ENCODE assay signal across 9 mouse cellular contexts in the genomic region with DNA sequence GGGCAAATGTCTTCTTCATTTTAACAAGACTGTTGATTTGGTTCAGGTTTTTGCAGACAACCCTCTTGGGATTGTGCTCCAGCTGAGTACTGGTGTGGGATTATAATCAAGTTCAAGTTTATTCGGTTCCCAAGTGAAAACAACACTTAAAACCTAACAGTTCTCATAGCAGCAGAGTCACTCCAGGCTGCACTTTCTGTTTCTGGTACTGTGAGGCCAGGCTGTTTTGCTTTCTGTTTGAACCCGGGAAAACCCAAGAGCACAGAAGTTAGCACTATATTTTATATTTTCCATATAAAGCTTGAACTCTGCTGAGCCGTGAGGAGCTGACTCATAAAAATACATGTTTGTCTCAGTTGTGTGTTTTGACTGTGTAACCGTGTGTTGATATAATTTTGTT. TPM values are rescaled to one million over a fixed set of nuclear protein-coding genes. Genes with fewer than 3 reads are reported as not detected.
DNase-seq lines count a peak whose midpoint lies in the region; ATAC-seq lines count a peak whose summit lies in the region.
"Had no signal": no experiment of that assay in that cellular context is flagged by ENCODE, and none has a peak within 500 bp of the region (broad histone marks: within the 10 kb centered on the region; RNA-seq: fewer than 3 reads in every experiment).

No protein-coding gene starts in this region.

- no peaks in the 10 kb centered on the region for H3K27me3 ChIP-seq in heart, embryonic 11.5 days (ENCODE audit: control insufficient read depth, insufficient read depth, low read length)
- H3K27me3 ChIP-seq in midbrain, embryonic 11.5 days (ENCODE audit: control insufficient read depth, insufficient read depth, low read length) = peaks cover 8% of the 10 kb centered on the region; the same call in 1 of the 2 replicates
- H3K27me3 ChIP-seq in midbrain, embryonic 14.5 days (ENCODE audit: control insufficient read depth, insufficient read depth, low read length) = no peaks in the 10 kb centered on the region
- H3K27me3 ChIP-seq in splenic B cell, adult 2 months (ENCODE audit: control insufficient read depth, insufficient read depth, low read length, poor library complexity, severe bottlenecking) = no peaks in the 10 kb centered on the region
- H3K27me3 ChIP-seq in forebrain, embryonic 12.5 days = peaks cover 13% of the 10 kb centered on the region; the same call in 1 of the 2 replicates

- no peaks in the 10 kb centered on the region; the same call in 1 of the 2 replicates for H3K36me3 ChIP-seq in heart, embryonic 11.5 days (ENCODE audit: control insufficient read depth, insufficient read depth, low read length)
- no peaks in the 10 kb centered on the region for H3K36me3 ChIP-seq in midbrain, embryonic 11.5 days (ENCODE audit: control insufficient read depth, insufficient read depth, low read length)
- H3K36me3 ChIP-seq in midbrain, embryonic 14.5 days (ENCODE audit: control insufficient read depth, insufficient read depth, low read length) = no peaks in the 10 kb centered on the region
- no peaks in the 10 kb centered on the region for H3K36me3 ChIP-seq in splenic B cell, adult 2 months (ENCODE audit: control insufficient read depth, insufficient read depth, low read length, poor library complexity, severe bottlenecking)
- H3K36me3 ChIP-seq in forebrain, embryonic 12.5 days (replicated peaks) = no peaks in the 10 kb centered on the region

- no peak overlapping the region for H3K27ac ChIP-seq in heart, embryonic 11.5 days (ENCODE audit: low read depth, low read length)
- no peak overlapping the region for H3K27ac ChIP-seq in midbrain, embryonic 11.5 days (ENCODE audit: low read depth, low read length)
- H3K27ac ChIP-seq in midbrain, embryonic 14.5 days (replicated peaks; ENCODE audit: low read depth, low read length) = no peak overlapping the region
- no peak overlapping the region for H3K27ac ChIP-seq in forebrain, embryonic 12.5 days

- H3K4me1 ChIP-seq in heart, embryonic 11.5 days (ENCODE audit: control insufficient read depth, insufficient read depth, low read length) = no peaks in the 10 kb centered on the region
- peaks cover 6% of the 10 kb centered on the region for H3K4me1 ChIP-seq in midbrain, embryonic 11.5 days (ENCODE audit: control insufficient read depth, insufficient read depth, low read length)
- H3K4me1 ChIP-seq in midbrain, embryonic 14.5 days (ENCODE audit: control insufficient read depth, insufficient read depth, low read length) = 0 out of 2 replicates have a peak, but pooled peaks cover 8% of the 10 kb centered on the region
- H3K4me1 ChIP-seq in forebrain, embryonic 12.5 days = peaks cover 5% of the 10 kb centered on the region; the same call in 1 of the 2 replicates

- H3K9me3 ChIP-seq in heart, embryonic 11.5 days (replicated peaks; ENCODE audit: control insufficient read depth, low read length) = no peaks in the 10 kb centered on the region
- H3K9me3 ChIP-seq in midbrain, embryonic 11.5 days (ENCODE audit: control insufficient read depth, low read length) = no peaks in the 10 kb centered on the region
- no peaks in the 10 kb centered on the region for H3K9me3 ChIP-seq in midbrain, embryonic 14.5 days (ENCODE audit: control insufficient read depth, low read length)
- H3K9me3 ChIP-seq in forebrain, embryonic 12.5 days = no peaks in the 10 kb centered on the region

- peak overlapping the region; percentile 77; the same call in 1 of the 2 replicates for H3K9ac ChIP-seq in heart, embryonic 11.5 days (ENCODE audit: low read depth, low read length)
- no peak overlapping the region for H3K9ac ChIP-seq in midbrain, embryonic 11.5 days (ENCODE audit: low read length)
- H3K9ac ChIP-seq in midbrain, embryonic 14.5 days (replicated peaks; ENCODE audit: low read length) = no peak overlapping the region
- H3K9ac ChIP-seq in forebrain, embryonic 12.5 days = no peak overlapping the region

- H3K4me2 ChIP-seq in heart, embryonic 11.5 days = peak overlapping the region; percentile 77
- H3K4me2 ChIP-seq in midbrain, embryonic 11.5 days = no peak overlapping the region
- no peak overlapping the region for H3K4me2 ChIP-seq in midbrain, embryonic 14.5 days (ENCODE audit: low read length)
- no peak overlapping the region for H3K4me2 ChIP-seq in forebrain, embryonic 12.5 days

- ATAC-seq in heart, embryonic 11.5 days (replicated peaks; ENCODE audit: insufficient number of reproducible peaks, low FRiP score, low TSS enrichment) = no peak
- no peak for ATAC-seq in midbrain, embryonic 11.5 days (ENCODE audit: low FRiP score)
- ATAC-seq in midbrain, embryonic 14.5 days (ENCODE audit: low FRiP score, low TSS enrichment) = no peak
- ATAC-seq in inflammation-experienced regulatory T-cells, adult 6 months = peak; percentile 49
- no peak for ATAC-seq in forebrain, embryonic 12.5 days (ENCODE audit: low FRiP score)

- H3K4me3 ChIP-seq in heart, embryonic 11.5 days (ENCODE audit: low read depth, low read length) = peak overlapping the region; percentile 60
- no peak overlapping the region for H3K4me3 ChIP-seq in midbrain, embryonic 11.5 days (ENCODE audit: low read depth, low read length)
- H3K4me3 ChIP-seq in midbrain, embryonic 14.5 days (replicated peaks; ENCODE audit: low read depth, low read length) = no peak overlapping the region
- no peak overlapping the region for H3K4me3 ChIP-seq in forebrain, embryonic 12.5 days (replicated peaks)

- WGBS in heart, embryonic 11.5 days (ENCODE audit: insufficient replicate concordance) = 77% methylated on average over 4 of the region's 4 CpGs
- 80% methylated on average over 4 of the region's 4 CpGs for WGBS in midbrain, embryonic 11.5 days
- 89% methylated on average over 4 of the region's 4 CpGs for WGBS in midbrain, embryonic 14.5 days
- 87% methylated on average over 4 of the region's 4 CpGs for WGBS in forebrain, embryonic 12.5 days

- DNase-seq in heart, adult 18-20 months = no peak
- DNase-seq in midbrain, embryonic 11.5 days (ENCODE audit: low spot score, missing footprints) = peak; percentile 66
- no peak for DNase-seq in midbrain, embryonic 14.5 days
- peak; percentile 36 for DNase-seq in splenic B cell, adult 2 months (ENCODE audit: low read depth, low spot score)
- no peak for DNase-seq in left cerebral cortex, adult 9 months (ENCODE audit: low spot score in 2 of 2)

RNA-seq across cellular contexts. Expression of a gene that starts 1.4 kb away (rescaled TPM):
- 42.5 and 46.7 TPM in 2 replicates for polyA plus RNA-seq in heart, embryonic 11.5 days (2014; fragmentation: Nextera tagmentation; extraction: Ambion mirVana)
- 100 to 1,000 TPM; 122 to 149 TPM for total RNA-seq in heart, adult 18-20 months (2021)
- 2.3 and 3.2 TPM in 2 replicates for polyA plus RNA-seq in midbrain, embryonic 11.5 days (2014; fragmentation: Nextera tagmentation; extraction: Ambion mirVana)
- 1.2 and 2.5 TPM in 2 replicates for polyA plus RNA-seq in midbrain, embryonic 14.5 days (2014; fragmentation: Nextera tagmentation; extraction: Ambion mirVana)
- 10 to 100 TPM; 69.4 to 97.5 (median 81.1) TPM for polyA plus RNA-seq in inflammation-experienced regulatory T-cells, adult 6 months (2017; shearing (Covaris generic))
- 4.4 and 5.0 TPM in 2 replicates for polyA plus RNA-seq in forebrain, embryonic 12.5 days (2016; fragmentation: Nextera tagmentation; extraction: Ambion mirVana)

RNA-seq across cellular contexts. Expression of a gene that starts 48.3 kb away (rescaled TPM):
- not detected in 2 replicates for polyA plus RNA-seq in heart, embryonic 11.5 days (2014; fragmentation: Nextera tagmentation; extraction: Ambion mirVana)
- total RNA-seq in heart, adult 18-20 months (2021) = 1 to 10 TPM in 1 of 2 experiments, under 1 TPM in 1; 0.35 to 3.4 TPM
- polyA plus RNA-seq in midbrain, embryonic 11.5 days (2014; fragmentation: Nextera tagmentation; extraction: Ambion mirVana) = not detected in 2 replicates
- 0.11 and 0.29 TPM in 2 replicates for polyA plus RNA-seq in midbrain, embryonic 14.5 days (2014; fragmentation: Nextera tagmentation; extraction: Ambion mirVana)
- polyA plus RNA-seq in inflammation-experienced regulatory T-cells, adult 6 months (2017; shearing (Covaris generic)) = not detected
- polyA plus RNA-seq in forebrain, embryonic 12.5 days (2016; fragmentation: Nextera tagmentation; extraction: Ambion mirVana) = 0.08 and 0.10 TPM in 2 replicates
- polyA plus RNA-seq: neural tube, embryonic 11.5 days had no signal

RNA-seq across cellular contexts. Expression of a gene that starts 53.7 kb away (rescaled TPM):
- polyA plus RNA-seq in heart, embryonic 11.5 days (2014; fragmentation: Nextera tagmentation; extraction: Ambion mirVana) = not detected in 2 replicates
- total RNA-seq in heart, adult 18-20 months (2021) = not detected
- polyA plus RNA-seq in midbrain, embryonic 11.5 days (2014; fragmentation: Nextera tagmentation; extraction: Ambion mirVana) = not detected in 2 replicates
- polyA plus RNA-seq in midbrain, embryonic 14.5 days (2014; fragmentation: Nextera tagmentation; extraction: Ambion mirVana) = not detected in 2 replicates
- polyA plus RNA-seq in inflammation-experienced regulatory T-cells, adult 6 months (2017; shearing (Covaris generic)) = not detected
- polyA plus RNA-seq in forebrain, embryonic 12.5 days (2016; fragmentation: Nextera tagmentation; extraction: Ambion mirVana) = not detected in 2 replicates
- polyA plus RNA-seq: neural tube, embryonic 11.5 days had no signal

Comparison
In these comparisons a context has a peak if more than half of its experiments do, and no peak if none do; other contexts are left out.
1. DNase-seq: peak in midbrain, embryonic 11.5 days (single experiment) and splenic B cell, adult 2 months (single experiment); none in heart, adult 18-20 months (0 of 2), midbrain, embryonic 14.5 days (single experiment) and left cerebral cortex, adult 9 months (0 of 2).